Mouse (Mus musculus) intestine, embryonic 14.5 days (tissue): Measurements from ENCODE around the gene Gm3543. TPM values are rescaled to one million over a fixed set of nuclear protein-coding genes. Genes with fewer than 3 reads are reported as not detected.
A peak's percentile ranks its signal among the peaks of the same experiment; 100 is the strongest.
"Not testable (repeated sequence)": the region's sequence is repeated elsewhere in the genome, so short reads cannot be mapped to it uniquely, and the experiment has no call there.

Source experiments
- ATAC-seq: fragments of 200-750 bp; cut with Nextera tagmentation; replicated peaks from 2 replicates; pipeline ENCODE4 v1.8.0; 2017; ENCODE audit warnings: low read depth, moderate number of reproducible peaks, moderate TSS enrichment, moderate library complexity; ENCODE audit not compliant: low FRiP score, low TSS enrichment
- DNase-seq: peaks from one replicate; pipeline ENCODE4 v3.0.0-alpha.2; 2018; ENCODE audit warnings: low spot score
- H3K27ac ChIP-seq: fragments of 300-500 bp; sonication (generic); 2 replicates; pipeline ENCODE4 v1.5.1; 2014; ENCODE audit warnings: low read depth, mild to moderate bottlenecking, control low read depth
- H3K27me3 ChIP-seq: fragments of 300-500 bp; sonication (generic); replicated peaks from 2 replicates; pipeline ENCODE4 v1.6.1; 2014; ENCODE audit warnings: low read length, control low read depth; ENCODE audit not compliant: control insufficient read depth, insufficient read depth
- H3K36me3 ChIP-seq: fragments of 300-500 bp; sonication (generic); 2 replicates; pipeline ENCODE4 v1.6.1; 2014; ENCODE audit warnings: low read length, control low read depth; ENCODE audit not compliant: control insufficient read depth, insufficient read depth
- H3K4me1 ChIP-seq: fragments of 300-500 bp; sonication (generic); replicated peaks from 2 replicates; pipeline ENCODE4 v1.6.1; 2014; ENCODE audit warnings: low read length, control low read depth, mixed read lengths; ENCODE audit not compliant: control insufficient read depth, insufficient read depth
- H3K4me2 ChIP-seq: fragments of 300-500 bp; sonication (generic); 2 replicates; pipeline ENCODE4 v1.6.1; 2014; ENCODE audit warnings: low read length
- H3K4me3 ChIP-seq: fragments of 300-500 bp; sonication (generic); 2 replicates; pipeline ENCODE4 v1.5.1; 2014; ENCODE audit warnings: low read depth, low read length, control low read depth, mixed read lengths
- H3K9ac ChIP-seq: fragments of 300-500 bp; sonication (generic); 2 replicates; pipeline ENCODE4 v1.6.1; 2014; ENCODE audit warnings: mild to moderate bottlenecking, low read length
- H3K9me3 ChIP-seq: fragments of 300-500 bp; sonication (generic); 2 replicates; pipeline ENCODE4 v1.6.1; 2016; ENCODE audit warnings: low read length, control low read depth; ENCODE audit not compliant: control insufficient read depth
- WGBS: fragments of 180-500 bp; shearing (Covaris S2); extraction: QIAGEN DNeasy Blood & Tissue Kit; methylation state at CpG from one replicate; pipeline ENCODE4 v1.1.7; 2014; 5-methylcytosine and 5-hydroxymethylcytosine counted together
- polyA plus RNA-seq: library from polyadenylated mRNA; unstranded; fragments of >200 nt; fragmentation: Nextera tagmentation; extraction: Ambion mirVana; gene quantifications from 2 replicates; pipeline ENCODE4 v1.2.1, GENCODE M21; 2014

Gm3543 gene
- not detected in 2 replicates for polyA plus RNA-seq

- H3K9ac ChIP-seq, DNase-seq: not testable (repeated sequence)
These were observed at the start of gene Gm3543 for GRCm38 (mm10) chr14:41983225-41983624. Gm3543 (minus strand) TSS chr14:41983325.

GRCm38 (mm10) chr14:41968596-41968995, 14.5 kb downstream of the Gm3543 start:
- H3K4me1 ChIP-seq, H3K27me3 ChIP-seq, H3K27ac ChIP-seq, H3K4me3 ChIP-seq, H3K9ac ChIP-seq, H3K36me3 ChIP-seq, ATAC-seq, H3K9me3 ChIP-seq, H3K4me2 ChIP-seq, DNase-seq: not testable (repeated sequence)
- WGBS: 63% methylated on average over 3 of the region's 3 CpGs

More at GRCm38 (mm10) chr14:41983225-41983624, at the start of gene Gm3543:
- H3K36me3 ChIP-seq, H3K9me3 ChIP-seq, H3K27ac ChIP-seq, ATAC-seq, H3K4me1 ChIP-seq, H3K27me3 ChIP-seq, H3K4me2 ChIP-seq, H3K4me3 ChIP-seq: not testable (repeated sequence)
- WGBS: no CpG with 5 or more reads among the region's 1 CpGs

- 78% methylated on average over 1 of the region's 1 CpGs for WGBS
- not testable (repeated sequence) for H3K4me2 ChIP-seq, H3K36me3 ChIP-seq, H3K9ac ChIP-seq, H3K4me3 ChIP-seq, ATAC-seq, H3K4me1 ChIP-seq, H3K27me3 ChIP-seq, H3K9me3 ChIP-seq, DNase-seq, H3K27ac ChIP-seq
These were observed 15.3 kb downstream of the Gm3543 start, which contains the start of gene Gm6401 for GRCm38 (mm10) chr14:41967827-41968226. Gm6401 (minus strand) TSS chr14:41967927.

- H3K36me3 ChIP-seq, H3K4me1 ChIP-seq, H3K27ac ChIP-seq, H3K4me3 ChIP-seq, H3K27me3 ChIP-seq, H3K9me3 ChIP-seq, H3K9ac ChIP-seq, H3K4me2 ChIP-seq, ATAC-seq: not testable (repeated sequence)
- 72% methylated on average over 4 of the region's 4 CpGs for WGBS
- peak; percentile 27 for DNase-seq
These were observed 19.0 kb downstream of the Gm3543 start for GRCm38 (mm10) chr14:41964095-41964494.

- H3K4me3 ChIP-seq, H3K9me3 ChIP-seq, DNase-seq, ATAC-seq, H3K9ac ChIP-seq, H3K27ac ChIP-seq, H3K4me1 ChIP-seq, H3K4me2 ChIP-seq, H3K36me3 ChIP-seq, H3K27me3 ChIP-seq: not testable (repeated sequence)
- WGBS: 91% methylated on average over 1 of the region's 2 CpGs
These were observed 39.4 kb downstream of the Gm3543 start, which contains the start of gene 1700024B05Rik for GRCm38 (mm10) chr14:41943695-41944094. 1700024B05Rik (plus strand) TSS chr14:41943995.

Other genes with a start within 250 kb of the Gm3543 start
- gene Gm7929, start 232.7 kb downstream of the Gm3543 start, polyA plus RNA-seq: not detected in 2 replicates
- gene Gm47189, start 210.9 kb downstream of the Gm3543 start, polyA plus RNA-seq: not detected in 2 replicates
- not detected in 2 replicates for gene Gm7980, start 76.0 kb downstream of the Gm3543 start, polyA plus RNA-seq
- not detected in 2 replicates for gene 1700049E17Rik1, start 58.4 kb downstream of the Gm3543 start, polyA plus RNA-seq
- gene 1700024B05Rik, start 39.3 kb downstream of the Gm3543 start, polyA plus RNA-seq: not detected in 2 replicates
- gene Gm6401, start 15.4 kb downstream of the Gm3543 start, polyA plus RNA-seq: not detected in 2 replicates
- gene Gm7951, start 134.0 kb upstream of the Gm3543 start, polyA plus RNA-seq: not detected in 2 replicates
- gene Gm17027, start 179.3 kb upstream of the Gm3543 start, polyA plus RNA-seq: not detected in 2 replicates
- gene Gm3573, start 207.5 kb upstream of the Gm3543 start, polyA plus RNA-seq: not detected in 2 replicates